Mouse (Mus musculus): ENCODE measurements around the gene Npffr2. TPM values are rescaled to one million over a fixed set of nuclear protein-coding genes. Genes with fewer than 3 reads are reported as not detected.
"Not testable (repeated sequence)": the region's sequence is repeated elsewhere in the genome, so short reads cannot be mapped to it uniquely, and the experiment has no call there.

The Npffr2 gene
- polyA plus RNA-seq (2015; fragmentation: Nextera tagmentation; extraction: Ambion mirVana) = not detected in 2 replicates

DNA sequence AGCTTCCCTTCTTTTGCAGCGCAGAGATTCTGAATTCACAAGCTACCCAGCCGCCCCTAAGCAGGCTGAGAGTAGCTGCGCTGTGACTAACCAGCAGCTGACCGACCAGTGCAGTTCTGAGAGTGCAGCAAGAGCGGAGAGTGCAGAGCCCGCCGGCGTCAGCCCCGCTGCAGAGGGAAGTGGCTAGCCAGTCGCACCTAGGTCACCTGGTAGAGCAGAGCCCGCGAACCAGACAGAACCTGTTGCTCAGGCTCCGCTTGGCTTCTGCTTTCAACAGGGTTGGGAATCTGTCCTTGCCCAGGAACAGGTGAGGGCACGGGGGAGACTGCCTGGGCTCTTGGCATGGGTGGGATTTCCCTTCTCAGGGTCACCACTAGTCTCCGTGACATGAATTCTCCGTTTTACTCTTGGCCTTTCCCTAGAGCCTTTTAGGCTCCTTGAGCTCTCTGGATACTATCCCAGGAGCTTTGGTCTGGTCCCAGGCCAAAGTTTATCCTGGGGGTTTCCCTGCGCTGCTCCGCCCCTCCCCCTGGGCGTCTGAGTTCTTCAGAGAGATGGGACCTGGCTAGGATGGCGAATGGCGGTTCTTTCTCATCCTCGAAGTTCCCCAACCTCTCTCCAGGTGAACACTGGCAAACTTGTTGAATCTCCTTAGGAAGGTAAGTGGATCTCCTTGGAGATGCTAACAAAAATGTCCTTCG is at the start of gene Npffr2:
Npffr2 (plus strand) TSS at position 552 of the 701 bp plus-strand sequence.
- peak; percentile 96 for ATAC-seq (replicated peaks; ENCODE audit: low FRiP score)
- Histone ChIP-seq H3K4me2 (peak within 1 kb of the TSS; percentile 76), H3K27ac (no peak within 1 kb of the TSS), H3K27me3 (peaks cover 12% of the 10 kb centered on the region), H3K9ac (0 out of 2 replicates have a peak within 1 kb of the TSS, but pooled peaks have one; percentile 23), H3K4me1 (peaks cover 20% of the 10 kb centered on the region), H3K36me3 (no peaks in the 10 kb centered on the region), H3K9me3 (replicated peaks) (no peaks in the 10 kb centered on the region), H3K4me3 (replicated peaks) (peak within 1 kb of the TSS; percentile 39)
- 6% methylated on average over 23 of the region's 23 CpGs for WGBS

DNA sequence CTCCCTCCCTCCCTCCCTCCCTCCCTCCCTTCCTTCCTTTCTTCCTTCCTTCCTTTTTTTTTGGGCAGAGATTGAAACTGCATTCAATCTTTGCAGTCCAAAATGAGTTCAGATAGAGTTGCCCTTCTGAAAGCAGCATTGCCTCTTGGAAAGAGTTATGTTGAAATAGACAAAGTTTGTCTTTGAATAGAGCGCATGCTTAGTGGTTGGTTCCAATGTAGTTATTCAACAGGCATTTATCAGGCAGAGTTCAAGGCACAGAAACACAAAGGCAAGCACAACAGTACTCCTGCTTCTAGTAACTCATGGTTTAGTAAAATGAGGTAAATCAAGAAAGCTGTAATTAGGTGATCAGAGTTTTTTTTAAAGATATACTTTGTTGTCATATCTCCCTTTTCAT is 34.7 kb upstream of the Npffr2 start:
- no peak overlapping the region for H3K9ac ChIP-seq
- no peaks in the 10 kb centered on the region for H3K9me3 ChIP-seq (replicated peaks)
- H3K4me2 ChIP-seq = no peak overlapping the region
- no peaks in the 10 kb centered on the region for H3K27me3 ChIP-seq
- H3K4me3 ChIP-seq (replicated peaks) = no peak overlapping the region
- no peak overlapping the region for H3K27ac ChIP-seq
- 84% methylated on average over 1 of the region's 1 CpGs for WGBS
- no peaks in the 10 kb centered on the region for H3K4me1 ChIP-seq
- no peaks in the 10 kb centered on the region for H3K36me3 ChIP-seq
- no peak for ATAC-seq (replicated peaks; ENCODE audit: low FRiP score)

DNA sequence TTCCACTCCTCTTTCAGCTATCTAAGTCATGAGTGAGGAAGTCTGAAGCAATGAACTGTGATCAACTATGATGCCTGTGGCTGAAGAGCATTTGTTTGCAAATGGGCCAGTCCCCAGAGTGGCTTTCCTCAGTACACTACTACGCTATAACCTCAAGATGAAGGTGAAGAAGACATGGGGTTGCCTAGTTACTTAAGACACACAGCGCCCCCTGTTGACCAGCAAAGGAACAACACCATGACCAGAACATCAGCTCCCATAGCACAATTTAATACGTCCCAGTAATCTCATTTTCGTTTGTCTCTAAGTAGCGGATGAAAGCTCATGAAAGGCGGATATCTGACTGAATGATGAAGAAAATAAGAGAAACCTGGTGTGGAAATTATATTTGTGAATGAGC is 27.0 kb upstream of the Npffr2 start:
- no peak overlapping the region for H3K27ac ChIP-seq
- no peak for ATAC-seq (replicated peaks; ENCODE audit: low FRiP score)
- H3K9ac ChIP-seq = no peak overlapping the region
- H3K4me2 ChIP-seq = no peak overlapping the region
- no peaks in the 10 kb centered on the region for H3K4me1 ChIP-seq
- no peaks in the 10 kb centered on the region for H3K27me3 ChIP-seq
- H3K9me3 ChIP-seq (replicated peaks) = no peaks in the 10 kb centered on the region
- no peak overlapping the region for H3K4me3 ChIP-seq (replicated peaks)
- H3K36me3 ChIP-seq = no peaks in the 10 kb centered on the region
- 55% methylated on average over 6 of the region's 6 CpGs for WGBS

DNA sequence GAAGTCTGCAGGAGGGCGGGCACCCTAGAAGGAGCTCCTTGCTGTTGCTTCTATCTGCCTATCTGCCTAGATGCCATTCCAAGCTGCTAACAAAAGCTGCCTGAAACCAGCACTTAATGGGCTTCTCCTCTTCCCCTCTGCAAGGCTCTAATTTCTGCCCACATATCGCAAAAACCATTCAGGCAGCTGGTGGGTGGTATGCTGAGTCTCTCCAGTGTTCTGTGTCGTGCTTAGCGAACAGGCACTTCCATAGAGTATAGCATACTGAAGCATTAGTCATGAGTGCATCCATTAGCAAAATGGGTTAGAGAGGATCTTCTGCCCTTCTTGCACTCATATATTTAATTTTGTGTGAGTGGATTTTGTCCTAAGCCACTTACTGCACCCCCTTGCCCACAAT is 8.6 kb upstream of the Npffr2 start:
- Histone ChIP-seq H3K9me3 (replicated peaks) (no peaks in the 10 kb centered on the region), H3K27ac (no peak overlapping the region), H3K9ac (no peak overlapping the region), H3K4me3 (replicated peaks) (no peak overlapping the region), H3K4me1 (no peaks in the 10 kb centered on the region), H3K27me3 (no peaks in the 10 kb centered on the region), H3K4me2 (no peak overlapping the region), H3K36me3 (no peaks in the 10 kb centered on the region)
- no peak for ATAC-seq (replicated peaks; ENCODE audit: low FRiP score)
- 80% methylated on average over 4 of the region's 4 CpGs for whole genome bisulfite sequencing

DNA sequence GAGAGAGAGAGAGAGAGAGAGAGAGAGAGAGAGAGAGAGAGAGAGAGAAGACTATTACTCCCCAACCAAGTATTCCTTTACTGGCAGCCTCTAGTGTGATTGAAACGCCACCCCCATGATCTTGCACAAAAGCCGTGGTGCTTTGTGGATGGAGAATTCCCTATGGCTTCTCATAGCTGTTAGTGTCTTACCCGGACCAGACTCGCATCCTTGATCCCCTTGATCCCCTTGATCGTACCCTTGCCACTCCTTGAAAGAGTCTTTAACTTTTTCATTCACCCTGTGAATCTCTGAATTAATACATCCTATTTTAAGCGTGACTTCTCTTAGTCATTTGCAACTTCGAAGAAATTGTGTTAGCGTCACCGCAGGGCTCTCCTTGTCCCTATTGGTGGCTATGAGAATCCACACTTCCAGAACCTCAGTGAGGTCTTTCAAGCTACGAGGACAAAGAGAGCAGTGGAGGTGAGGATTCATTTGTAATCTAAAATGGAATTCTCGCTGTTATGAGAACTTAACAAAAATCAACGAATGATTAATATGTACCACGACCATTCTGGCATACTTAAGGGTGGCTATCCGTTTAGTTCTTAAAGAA is 949 bp upstream of the Npffr2 start:
- 0 out of 2 replicates have a peak overlapping the region, but pooled peaks have one; percentile 23 for H3K9ac ChIP-seq
- no peak overlapping the region for H3K27ac ChIP-seq
- H3K36me3 ChIP-seq = no peaks in the 10 kb centered on the region
- H3K4me2 ChIP-seq = peak overlapping the region; percentile 76
- 5% methylated on average over 14 of the region's 14 CpGs for WGBS
- H3K9me3 ChIP-seq (replicated peaks) = no peaks in the 10 kb centered on the region
- H3K27me3 ChIP-seq = peaks cover 12% of the 10 kb centered on the region
- peaks cover 20% of the 10 kb centered on the region for H3K4me1 ChIP-seq
- H3K4me3 ChIP-seq (replicated peaks) = peak overlapping the region; percentile 39
- ATAC-seq (replicated peaks; ENCODE audit: low FRiP score) = peak; percentile 55

DNA sequence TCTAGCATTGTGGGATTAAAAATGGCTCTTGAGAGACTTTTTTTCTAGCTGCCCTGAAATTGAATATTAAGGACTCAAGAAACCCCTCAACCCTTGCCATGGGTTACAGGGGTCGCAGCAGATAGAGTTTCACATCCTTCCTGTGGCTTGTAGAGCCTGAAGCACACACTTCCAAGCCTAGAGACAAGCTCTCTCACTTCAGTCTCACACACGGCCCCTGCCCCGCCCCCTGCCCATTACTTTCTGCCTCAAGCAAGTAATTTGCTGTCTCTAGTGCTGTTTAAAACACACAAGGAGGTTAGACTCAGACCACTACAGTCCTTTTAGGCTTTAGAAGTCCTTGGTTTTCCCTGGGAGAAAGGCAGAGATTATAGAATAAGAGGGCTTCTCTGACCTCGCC is 1.7 kb downstream of the Npffr2 start:
- Histone ChIP-seq H3K4me2 (no peak overlapping the region), H3K36me3 (no peaks in the 10 kb centered on the region), H3K27me3 (peaks cover 12% of the 10 kb centered on the region), H3K4me1 (peaks cover 20% of the 10 kb centered on the region), H3K9ac (no peak overlapping the region), H3K27ac (no peak overlapping the region), H3K9me3 (replicated peaks) (no peaks in the 10 kb centered on the region), H3K4me3 (replicated peaks) (no peak overlapping the region)
- peak; percentile 35; the same call in 1 of the 2 replicates for ATAC-seq (replicated peaks; ENCODE audit: low FRiP score)
- 19% methylated on average over 4 of the region's 4 CpGs for WGBS

DNA sequence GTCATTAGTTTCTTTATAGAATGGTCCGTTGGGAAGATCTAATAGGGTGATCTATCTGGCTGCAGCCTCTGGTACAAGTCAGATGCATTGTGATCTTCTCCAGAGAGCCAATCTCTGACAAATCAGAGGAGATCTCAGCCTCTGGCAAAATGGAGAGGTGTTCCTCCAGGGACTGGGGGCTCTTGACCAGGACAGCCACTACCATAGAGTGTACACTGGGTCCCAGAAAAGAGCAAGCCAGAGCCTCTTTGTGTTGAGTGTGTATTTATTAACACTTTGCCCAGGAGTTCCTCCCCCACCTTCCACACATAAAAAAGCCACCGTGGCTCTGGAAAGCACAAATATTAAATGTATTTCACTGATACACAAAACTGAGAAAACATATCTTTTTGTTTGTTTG is 2.2 kb downstream of the Npffr2 start:
- Histone ChIP-seq H3K9me3 (replicated peaks) (no peaks in the 10 kb centered on the region), H3K27me3 (peaks cover 12% of the 10 kb centered on the region), H3K4me2 (no peak overlapping the region), H3K36me3 (no peaks in the 10 kb centered on the region), H3K4me3 (replicated peaks) (no peak overlapping the region), H3K9ac (no peak overlapping the region), H3K4me1 (peaks cover 20% of the 10 kb centered on the region), H3K27ac (no peak overlapping the region)
- 47% methylated on average over 2 of the region's 2 CpGs for WGBS
- ATAC-seq (replicated peaks; ENCODE audit: low FRiP score) = no peak

DNA sequence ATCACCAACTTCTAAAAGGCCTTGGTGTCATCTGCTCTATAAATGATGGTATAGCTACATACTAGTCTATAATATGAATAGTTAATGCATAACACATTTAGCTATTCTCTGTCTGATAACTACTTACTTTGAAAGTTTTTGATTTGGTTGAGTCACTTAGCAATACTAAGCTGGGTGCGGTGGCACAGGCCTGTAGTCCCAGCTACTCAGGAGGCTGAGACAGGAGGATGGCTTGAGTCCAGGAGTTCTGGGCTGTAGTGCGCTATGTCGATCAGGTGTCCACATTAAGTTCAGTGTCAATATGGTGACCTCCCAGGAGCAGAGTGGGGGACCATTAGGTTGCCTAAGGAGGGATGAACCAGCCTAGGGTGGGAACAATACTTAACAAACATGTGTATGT is 8.8 kb downstream of the Npffr2 start:
- Histone ChIP-seq H3K9me3 (replicated peaks) (no peaks in the 10 kb centered on the region), H3K4me2 (no peak overlapping the region), H3K9ac (no peak overlapping the region), H3K27ac (no peak overlapping the region), H3K36me3 (no peaks in the 10 kb centered on the region), H3K4me1 (no peaks in the 10 kb centered on the region), H3K4me3 (replicated peaks) (no peak overlapping the region), H3K27me3 (no peaks in the 10 kb centered on the region)
- ATAC-seq (replicated peaks; ENCODE audit: low FRiP score) = no peak
- WGBS = 91% methylated on average over 3 of the region's 3 CpGs

DNA sequence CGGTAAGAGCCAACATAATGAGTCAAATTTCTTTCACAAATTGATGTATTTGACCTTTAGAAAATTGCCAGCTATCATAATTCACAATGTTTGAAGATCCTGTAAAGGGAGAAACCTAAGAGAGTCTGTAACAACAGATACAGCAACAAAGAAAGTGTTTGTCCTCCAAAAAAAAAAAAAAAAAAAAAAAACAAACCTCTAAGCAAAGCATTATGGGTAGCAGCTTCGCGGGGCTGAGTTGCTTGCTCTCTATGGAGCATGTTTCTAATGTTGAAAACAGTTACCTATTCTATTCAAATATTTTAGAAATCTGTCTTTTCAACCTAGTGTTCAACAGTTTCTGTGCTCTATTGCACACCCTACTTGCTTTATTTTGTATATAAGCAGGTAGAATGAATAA is 15.2 kb downstream of the Npffr2 start:
- Histone ChIP-seq H3K36me3 (no peaks in the 10 kb centered on the region), H3K27me3 (no peaks in the 10 kb centered on the region), H3K9ac (no peak overlapping the region), H3K27ac (no peak overlapping the region), H3K4me3 (replicated peaks) (no peak overlapping the region), H3K9me3 (replicated peaks) (no peaks in the 10 kb centered on the region), H3K4me2 (no peak overlapping the region), H3K4me1 (no peaks in the 10 kb centered on the region)
- ATAC-seq (replicated peaks; ENCODE audit: low FRiP score) = no peak
- 74% methylated on average over 3 of the region's 3 CpGs for WGBS

DNA sequence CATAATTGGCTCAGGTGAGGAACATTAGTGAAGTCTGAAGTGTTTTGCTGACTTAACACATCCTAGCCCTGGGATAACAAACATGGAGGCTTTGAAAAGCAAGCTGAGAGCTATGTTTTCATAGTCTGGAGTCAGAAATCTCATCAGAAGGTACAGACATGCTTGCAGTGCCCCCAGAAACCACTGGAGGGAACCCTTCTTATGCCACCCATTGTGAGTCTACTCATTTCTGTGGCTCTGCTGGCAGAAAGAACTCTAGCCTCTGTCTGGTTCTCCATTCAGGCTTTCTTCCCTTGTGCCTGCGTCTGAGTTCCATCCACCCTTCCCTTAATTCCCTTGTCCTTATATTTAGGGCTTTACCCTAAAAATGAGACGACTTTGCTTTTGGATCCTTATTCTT is 16.2 kb downstream of the Npffr2 start:
- no peaks in the 10 kb centered on the region for H3K27me3 ChIP-seq
- 43% methylated on average over 2 of the region's 2 CpGs for WGBS
- no peaks in the 10 kb centered on the region for H3K4me1 ChIP-seq
- no peaks in the 10 kb centered on the region for H3K36me3 ChIP-seq
- H3K27ac ChIP-seq = no peak overlapping the region
- no peaks in the 10 kb centered on the region for H3K9me3 ChIP-seq (replicated peaks)
- H3K9ac ChIP-seq = no peak overlapping the region
- no peak; the same call in 1 of the 2 replicates for ATAC-seq (replicated peaks; ENCODE audit: low FRiP score)
- no peak overlapping the region for H3K4me2 ChIP-seq
- no peak overlapping the region for H3K4me3 ChIP-seq (replicated peaks)

DNA sequence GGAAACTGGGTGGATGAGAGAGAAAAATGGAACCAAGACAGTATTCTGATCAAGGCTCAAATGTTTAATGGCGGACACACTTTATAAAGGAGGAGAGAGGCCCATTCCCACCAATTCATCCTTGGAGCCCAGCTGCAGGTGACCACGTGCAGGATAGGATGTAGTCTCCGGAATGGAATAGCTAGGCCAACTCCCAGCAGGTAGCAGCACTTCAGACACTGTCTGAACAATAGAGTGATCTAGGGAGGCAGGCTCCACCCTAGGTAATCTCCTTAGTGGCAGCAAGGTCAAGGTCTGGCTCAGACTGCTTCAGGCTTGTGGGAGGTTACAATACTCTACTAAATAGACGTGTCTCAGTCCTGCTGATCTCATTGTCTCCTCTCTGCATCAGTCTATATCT is 31.9 kb downstream of the Npffr2 start:
- H3K4me1 ChIP-seq; ATAC-seq (replicated peaks; ENCODE audit: low FRiP score); H3K36me3 ChIP-seq; H3K4me2 ChIP-seq; H3K9me3 ChIP-seq (replicated peaks); H3K9ac ChIP-seq; H3K4me3 ChIP-seq (replicated peaks); H3K27ac ChIP-seq; H3K27me3 ChIP-seq: not testable (repeated sequence)
- 43% methylated on average over 4 of the region's 4 CpGs for WGBS

DNA sequence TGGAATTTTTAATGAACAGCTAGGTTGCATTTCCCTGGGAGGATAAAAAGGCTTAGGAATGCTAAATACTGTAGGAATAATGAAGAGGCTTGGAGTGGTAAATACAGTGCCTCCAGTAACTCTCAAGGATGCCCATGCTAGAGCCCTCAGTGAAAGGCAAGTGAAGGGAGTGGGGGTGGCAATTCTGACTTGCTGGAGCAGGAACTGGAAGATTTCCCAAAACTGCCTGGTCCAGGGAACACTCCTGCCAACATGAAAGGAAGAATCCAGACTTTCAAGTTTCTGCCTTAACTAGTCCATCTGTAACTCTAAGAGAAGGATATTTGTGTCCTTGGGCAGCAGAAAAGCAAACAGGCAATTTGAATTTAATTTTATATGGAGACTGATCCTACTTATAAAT is 34.2 kb downstream of the Npffr2 start:
- Histone ChIP-seq H3K4me1 (no peaks in the 10 kb centered on the region), H3K9ac (no peak overlapping the region), H3K27ac (no peak overlapping the region), H3K4me3 (replicated peaks) (no peak overlapping the region), H3K9me3 (replicated peaks) (no peaks in the 10 kb centered on the region), H3K4me2 (no peak overlapping the region), H3K36me3 (no peaks in the 10 kb centered on the region), H3K27me3 (no peaks in the 10 kb centered on the region)
- no peak for ATAC-seq (replicated peaks; ENCODE audit: low FRiP score)

DNA sequence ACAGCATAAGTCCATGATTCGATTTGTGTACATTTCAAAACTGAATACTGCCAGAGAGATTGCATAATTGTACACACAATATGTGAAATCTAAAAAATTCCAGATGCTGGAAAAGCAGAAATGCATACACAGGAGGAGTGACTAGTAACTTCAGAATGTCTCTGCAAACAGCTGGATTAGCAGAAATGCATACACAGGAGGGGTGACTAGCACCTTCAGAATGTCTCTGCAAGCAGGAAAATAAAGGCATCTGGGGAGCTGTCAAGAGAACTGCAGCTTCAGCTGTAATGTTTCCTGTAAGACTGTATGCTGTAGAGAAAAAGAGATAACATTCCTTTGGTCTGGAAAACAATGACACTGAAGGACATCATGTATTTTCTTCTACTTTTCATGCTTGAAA is 51.4 kb downstream of the Npffr2 start:
- no peak overlapping the region for H3K4me2 ChIP-seq
- WGBS = 72% methylated on average over 1 of the region's 1 CpGs
- no peak overlapping the region for H3K4me3 ChIP-seq (replicated peaks)
- no peaks in the 10 kb centered on the region for H3K4me1 ChIP-seq
- no peak for ATAC-seq (replicated peaks; ENCODE audit: low FRiP score)
- no peak overlapping the region for H3K9ac ChIP-seq
- no peaks in the 10 kb centered on the region for H3K27me3 ChIP-seq
- H3K36me3 ChIP-seq = no peaks in the 10 kb centered on the region
- H3K9me3 ChIP-seq (replicated peaks) = no peaks in the 10 kb centered on the region
- H3K27ac ChIP-seq = no peak overlapping the region
